Mouse (Mus musculus): ENCODE measurements around the gene Slc41a2. TPM values are rescaled to one million over a fixed set of nuclear protein-coding genes. Genes with fewer than 3 reads are reported as not detected.
A peak's percentile ranks its signal among the peaks of the same experiment; 100 is the strongest.

Gene Slc41a2
- polyA plus RNA-seq, 1 experiment from 2014 or later, result 11.0 TPM

- H3K4me1 ChIP-seq, result peaks cover 6% of the 10 kb centered on the region; the same call in 1 of the 2 replicates
- H3K27me3 ChIP-seq (replicated peaks), result no peaks in the 10 kb centered on the region
- no peak overlapping the region for H3K4me2 ChIP-seq
- ATAC-seq (ENCODE audit: low FRiP score), result no peak
- 58% methylated on average over 2 of the region's 2 CpGs for WGBS
- no peak overlapping the region for H3K9ac ChIP-seq (replicated peaks)
- no peak overlapping the region for H3K27ac ChIP-seq (replicated peaks)
- H3K9me3 ChIP-seq (replicated peaks), result no peaks in the 10 kb centered on the region
- no peaks in the 10 kb centered on the region for H3K36me3 ChIP-seq
- no peak overlapping the region for H3K4me3 ChIP-seq (replicated peaks)
Measured at GRCm38 (mm10) chr10:83264056-83264455, 73.6 kb downstream of the Slc41a2 start.

- Histone ChIP-seq H3K4me2 (no peak overlapping the region), H3K4me3 (replicated peaks) (no peak overlapping the region), H3K4me1 (no peaks in the 10 kb centered on the region; the same call in 1 of the 2 replicates), H3K27ac (replicated peaks) (no peak overlapping the region), H3K27me3 (replicated peaks) (no peaks in the 10 kb centered on the region), H3K36me3 (no peaks in the 10 kb centered on the region), H3K9ac (replicated peaks) (no peak overlapping the region), H3K9me3 (replicated peaks) (no peaks in the 10 kb centered on the region)
- no peak for ATAC-seq (ENCODE audit: low FRiP score)
- 33% methylated on average over 4 of the region's 4 CpGs for WGBS
Measured at GRCm38 (mm10) chr10:83261264-83261663, 76.4 kb downstream of the Slc41a2 start.

- Histone ChIP-seq H3K9me3 (replicated peaks) (no peaks in the 10 kb centered on the region), H3K27ac (replicated peaks) (no peak overlapping the region), H3K4me1 (no peaks in the 10 kb centered on the region; the same call in 1 of the 2 replicates), H3K4me2 (no peak overlapping the region), H3K9ac (replicated peaks) (no peak overlapping the region), H3K4me3 (replicated peaks) (no peak overlapping the region), H3K27me3 (replicated peaks) (no peaks in the 10 kb centered on the region), H3K36me3 (peaks cover 6% of the 10 kb centered on the region; the same call in 1 of the 2 replicates)
- no peak for ATAC-seq (ENCODE audit: low FRiP score)
- 72% methylated on average over 8 of the region's 8 CpGs for WGBS
Measured at GRCm38 (mm10) chr10:83251377-83251776, 86.3 kb downstream of the Slc41a2 start.

GRCm38 (mm10) chr10:83248036-83248435 lies 89.6 kb downstream of the Slc41a2 start:
- Histone ChIP-seq H3K4me3 (replicated peaks) (no peak overlapping the region), H3K4me1 (peaks cover 8% of the 10 kb centered on the region; the same call in 1 of the 2 replicates), H3K27me3 (replicated peaks) (no peaks in the 10 kb centered on the region), H3K9ac (replicated peaks) (no peak overlapping the region), H3K9me3 (replicated peaks) (no peaks in the 10 kb centered on the region), H3K36me3 (no peaks in the 10 kb centered on the region), H3K27ac (replicated peaks) (no peak overlapping the region), H3K4me2 (no peak overlapping the region)
- 64% methylated on average over 7 of the region's 7 CpGs for WGBS
- no peak for ATAC-seq (ENCODE audit: low FRiP score)

GRCm38 (mm10) chr10:83245720-83246119 lies 92.0 kb downstream of the Slc41a2 start:
- H3K9me3 ChIP-seq (replicated peaks), result no peaks in the 10 kb centered on the region
- no peak overlapping the region for H3K27ac ChIP-seq (replicated peaks)
- no peaks in the 10 kb centered on the region for H3K27me3 ChIP-seq (replicated peaks)
- peaks cover 12% of the 10 kb centered on the region for H3K4me1 ChIP-seq
- H3K4me2 ChIP-seq, result no peak overlapping the region
- no peak overlapping the region for H3K4me3 ChIP-seq (replicated peaks)
- H3K9ac ChIP-seq (replicated peaks), result no peak overlapping the region
- H3K36me3 ChIP-seq, result no peaks in the 10 kb centered on the region
- ATAC-seq (ENCODE audit: low FRiP score), result no peak
- 48% methylated on average over 7 of the region's 7 CpGs for WGBS

- 73% methylated on average over 6 of the region's 6 CpGs for WGBS
- no peak for ATAC-seq (ENCODE audit: low FRiP score)
Measured at GRCm38 (mm10) chr10:83244131-83244530, 93.6 kb downstream of the Slc41a2 start.

DNA sequence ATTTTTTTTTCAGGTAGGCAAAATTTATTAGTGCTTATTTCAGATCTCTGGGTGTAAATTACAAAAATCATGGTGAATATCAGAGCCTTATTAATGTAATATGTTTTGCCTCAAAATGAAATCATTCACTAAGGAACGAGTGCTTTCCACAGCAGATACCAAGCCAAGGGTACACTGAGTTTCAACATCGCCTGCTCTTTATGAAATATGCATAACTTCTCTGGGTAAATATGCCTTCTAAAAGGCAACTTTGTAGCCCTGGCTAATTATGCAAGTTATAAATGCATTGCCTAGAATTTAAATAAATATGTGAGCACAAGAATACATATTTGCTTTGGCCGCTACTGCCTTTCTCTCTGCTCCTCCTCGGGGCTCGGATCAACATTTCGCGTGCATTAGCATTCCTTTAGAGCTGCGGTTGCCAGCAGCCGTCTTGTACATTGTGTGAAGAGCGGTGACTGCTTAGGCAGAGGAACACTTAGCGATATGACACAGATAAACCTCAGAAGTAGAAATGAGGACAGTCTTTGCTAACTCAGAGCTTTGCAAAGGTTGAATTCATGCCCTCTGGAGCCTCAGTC lies 95.5 kb downstream of the Slc41a2 start:
- H3K27ac ChIP-seq (replicated peaks), result 0 out of 2 replicates have a peak overlapping the region, but pooled peaks have one; percentile 5
- 51% methylated on average over 11 of the region's 11 CpGs for WGBS
- ATAC-seq (ENCODE audit: low FRiP score), result no peak

More at GRCm38 (mm10) chr10:83244131-83244530, 93.6 kb downstream of the Slc41a2 start:
- no peak overlapping the region for H3K27ac ChIP-seq (replicated peaks)
- H3K36me3 ChIP-seq, result no peaks in the 10 kb centered on the region
- H3K4me1 ChIP-seq, result peaks cover 12% of the 10 kb centered on the region
- H3K9me3 ChIP-seq (replicated peaks), result no peaks in the 10 kb centered on the region
- no peak overlapping the region for H3K9ac ChIP-seq (replicated peaks)
- H3K27me3 ChIP-seq (replicated peaks), result no peaks in the 10 kb centered on the region
- no peak overlapping the region for H3K4me2 ChIP-seq
- H3K4me3 ChIP-seq (replicated peaks), result no peak overlapping the region

DNA sequence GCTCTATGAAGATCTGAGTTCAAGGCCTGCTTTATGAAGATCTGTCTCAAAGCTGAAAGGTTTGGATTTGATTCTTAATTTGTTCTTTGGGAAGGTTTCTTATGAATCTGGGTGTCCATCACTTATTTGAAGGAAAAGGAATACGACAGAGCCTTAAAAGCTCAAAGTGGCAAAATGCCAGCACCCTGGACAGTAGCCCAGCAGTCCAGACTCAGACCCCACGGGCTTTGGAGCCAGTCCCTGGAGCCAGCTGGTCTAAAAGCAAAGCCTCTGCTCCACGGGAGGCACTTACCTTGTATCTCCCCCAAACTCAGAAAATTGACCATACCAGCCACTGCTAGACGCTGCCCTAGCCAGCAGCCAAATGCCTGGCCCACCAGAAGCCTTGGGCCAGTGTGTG lies 103.3 kb downstream of the Slc41a2 start:
- Histone ChIP-seq H3K36me3 (no peaks in the 10 kb centered on the region), H3K4me3 (replicated peaks) (no peak overlapping the region), H3K9me3 (replicated peaks) (no peaks in the 10 kb centered on the region), H3K9ac (replicated peaks) (no peak overlapping the region), H3K27me3 (replicated peaks) (no peaks in the 10 kb centered on the region), H3K4me2 (no peak overlapping the region), H3K4me1 (no peaks in the 10 kb centered on the region), H3K27ac (replicated peaks) (no peak overlapping the region)
- ATAC-seq (ENCODE audit: low FRiP score), result no peak
- 56% methylated on average over 4 of the region's 4 CpGs for WGBS

More for the DNA sequence above, 95.5 kb downstream of the Slc41a2 start:
- Histone ChIP-seq H3K9ac (replicated peaks) (no peak overlapping the region), H3K4me1 (peaks cover 12% of the 10 kb centered on the region), H3K27me3 (replicated peaks) (no peaks in the 10 kb centered on the region), H3K4me2 (no peak overlapping the region), H3K36me3 (no peaks in the 10 kb centered on the region), H3K4me3 (replicated peaks) (no peak overlapping the region), H3K9me3 (replicated peaks) (no peaks in the 10 kb centered on the region)

GRCm38 (mm10) chr10:83233967-83234366 lies 103.7 kb downstream of the Slc41a2 start:
- Histone ChIP-seq H3K27me3 (replicated peaks) (no peaks in the 10 kb centered on the region), H3K36me3 (no peaks in the 10 kb centered on the region), H3K9ac (replicated peaks) (no peak overlapping the region), H3K27ac (replicated peaks) (no peak overlapping the region), H3K4me2 (no peak overlapping the region), H3K4me3 (replicated peaks) (no peak overlapping the region), H3K9me3 (replicated peaks) (no peaks in the 10 kb centered on the region), H3K4me1 (no peaks in the 10 kb centered on the region)
- WGBS, result 89% methylated on average over 3 of the region's 3 CpGs
- ATAC-seq (ENCODE audit: low FRiP score), result no peak

GRCm38 (mm10) chr10:83228626-83229025 lies 109.1 kb downstream of the Slc41a2 start:
- Histone ChIP-seq H3K4me2 (no peak overlapping the region), H3K9ac (replicated peaks) (no peak overlapping the region), H3K4me1 (no peaks in the 10 kb centered on the region), H3K36me3 (no peaks in the 10 kb centered on the region), H3K27ac (replicated peaks) (no peak overlapping the region), H3K4me3 (replicated peaks) (no peak overlapping the region), H3K9me3 (replicated peaks) (no peaks in the 10 kb centered on the region), H3K27me3 (replicated peaks) (no peaks in the 10 kb centered on the region)
- 90% methylated on average over 4 of the region's 4 CpGs for WGBS
- ATAC-seq (ENCODE audit: low FRiP score), result no peak

GRCm38 (mm10) chr10:83224999-83225398 lies 112.7 kb downstream of the Slc41a2 start:
- Histone ChIP-seq H3K4me3 (replicated peaks) (no peak overlapping the region), H3K4me1 (no peaks in the 10 kb centered on the region), H3K27me3 (replicated peaks) (no peaks in the 10 kb centered on the region), H3K9me3 (replicated peaks) (no peaks in the 10 kb centered on the region), H3K36me3 (no peaks in the 10 kb centered on the region), H3K9ac (replicated peaks) (no peak overlapping the region), H3K4me2 (no peak overlapping the region), H3K27ac (replicated peaks) (no peak overlapping the region)
- no peak for ATAC-seq (ENCODE audit: low FRiP score)
- WGBS, result 53% methylated on average over 3 of the region's 3 CpGs

GRCm38 (mm10) chr10:83220847-83221246 lies 116.8 kb downstream of the Slc41a2 start:
- Histone ChIP-seq H3K9ac (replicated peaks) (no peak overlapping the region), H3K4me2 (no peak overlapping the region), H3K4me1 (no peaks in the 10 kb centered on the region), H3K27me3 (replicated peaks) (no peaks in the 10 kb centered on the region), H3K9me3 (replicated peaks) (no peaks in the 10 kb centered on the region), H3K27ac (replicated peaks) (no peak overlapping the region), H3K4me3 (replicated peaks) (no peak overlapping the region), H3K36me3 (no peaks in the 10 kb centered on the region)
- no peak for ATAC-seq (ENCODE audit: low FRiP score)
- WGBS, result 83% methylated on average over 3 of the region's 3 CpGs
